Mouse (Mus musculus) heart, embryonic 12.5 days (tissue): ENCODE results near the gene Ttll1. TPM values are rescaled to one million over a fixed set of nuclear protein-coding genes. Genes with fewer than 3 reads are reported as not detected.

Experiments
- ATAC-seq: fragments of 200-750 bp; cut with Nextera tagmentation; 2 replicates; pipeline ENCODE4 v1.8.0; 2017; ENCODE audit warnings: moderate TSS enrichment, moderate library complexity; ENCODE audit not compliant: insufficient number of reproducible peaks, low FRiP score
- H3K27ac ChIP-seq: fragments of 300-500 bp; sonication (generic); 2 replicates; pipeline ENCODE4 v1.5.1; 2016; ENCODE audit warnings: mild to moderate bottlenecking, moderate library complexity; ENCODE audit not compliant: poor library complexity, severe bottlenecking
- H3K27me3 ChIP-seq: fragments of 300-500 bp; sonication (generic); replicated peaks from 2 replicates; pipeline ENCODE4 v1.6.1; 2016; ENCODE audit warnings: mild to moderate bottlenecking, moderate library complexity
- H3K36me3 ChIP-seq: fragments of 300-500 bp; sonication (generic); 2 replicates; pipeline ENCODE4 v1.6.1; 2016; ENCODE audit warnings: mild to moderate bottlenecking, moderate library complexity
- H3K4me1 ChIP-seq: fragments of 300-500 bp; sonication (generic); replicated peaks from 2 replicates; pipeline ENCODE4 v1.6.1; 2016; ENCODE audit warnings: mild to moderate bottlenecking
- H3K4me2 ChIP-seq: fragments of 300-500 bp; sonication (generic); 2 replicates; pipeline ENCODE4 v1.6.1; 2016; ENCODE audit warnings: mild to moderate bottlenecking, moderate library complexity
- H3K4me3 ChIP-seq: fragments of 300-500 bp; sonication (generic); 2 replicates; pipeline ENCODE4 v1.5.1; 2016; ENCODE audit warnings: mild to moderate bottlenecking
- H3K9ac ChIP-seq: fragments of 300-500 bp; sonication (generic); 2 replicates; pipeline ENCODE4 v1.6.1; 2016; ENCODE audit warnings: mild to moderate bottlenecking, moderate library complexity
- H3K9me3 ChIP-seq: fragments of 300-500 bp; sonication (generic); replicated peaks from 2 replicates; pipeline ENCODE4 v1.6.1; 2016; ENCODE audit warnings: mild to moderate bottlenecking, moderate library complexity
- WGBS: fragments of 180-500 bp; shearing (Covaris S2); methylation state at CpG from one replicate; pipeline ENCODE4 v1.1.7; 2016; 5-methylcytosine and 5-hydroxymethylcytosine counted together
- polyA plus RNA-seq: library from polyadenylated mRNA; unstranded; fragments of >200 nt; fragmentation: Nextera tagmentation; extraction: Ambion mirVana; gene quantifications from 2 replicates; pipeline ENCODE4 v1.2.1, GENCODE M21; 2016

Ttll1 gene
- polyA plus RNA-seq, 1 experiment from 2014 or later, result 25.4 TPM

DNA sequence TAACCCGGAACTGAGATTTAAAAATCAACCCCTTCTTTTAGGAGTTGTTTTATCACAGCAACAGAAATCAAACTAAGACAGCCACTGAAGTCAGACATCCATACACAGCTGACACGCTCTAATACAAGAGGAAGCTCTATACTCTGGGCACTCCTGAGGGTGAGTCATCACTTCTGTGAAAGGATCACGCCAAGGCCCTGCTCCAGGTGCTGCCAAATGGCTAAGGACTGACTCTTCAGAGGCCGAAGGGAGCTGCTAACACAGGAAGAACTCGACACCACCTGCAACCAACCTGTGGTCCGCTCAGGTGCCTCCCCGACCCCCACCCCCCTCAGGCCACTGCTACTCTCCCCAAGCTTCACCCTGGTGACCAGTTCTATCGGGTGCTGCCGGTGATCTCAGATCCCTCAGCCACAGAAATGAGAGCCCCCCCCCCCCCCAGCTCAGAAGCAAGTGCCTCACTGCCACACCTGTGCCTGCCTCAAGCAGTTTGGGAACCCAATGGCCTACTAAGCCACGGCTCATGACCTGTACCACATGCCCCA is 11.4 kb downstream of the Ttll1 start:
- WGBS, result 86% methylated on average over 10 of the region's 10 CpGs
- no peak for ATAC-seq
- no peak overlapping the region for H3K27ac ChIP-seq
- H3K4me2 ChIP-seq, result no peak overlapping the region
- H3K9ac ChIP-seq, result no peak overlapping the region
- H3K4me1 ChIP-seq, result no peaks in the 10 kb centered on the region
- no peaks in the 10 kb centered on the region for H3K9me3 ChIP-seq
- peaks cover 79% of the 10 kb centered on the region for H3K36me3 ChIP-seq
- H3K4me3 ChIP-seq, result no peak overlapping the region
- H3K27me3 ChIP-seq, result no peaks in the 10 kb centered on the region

DNA sequence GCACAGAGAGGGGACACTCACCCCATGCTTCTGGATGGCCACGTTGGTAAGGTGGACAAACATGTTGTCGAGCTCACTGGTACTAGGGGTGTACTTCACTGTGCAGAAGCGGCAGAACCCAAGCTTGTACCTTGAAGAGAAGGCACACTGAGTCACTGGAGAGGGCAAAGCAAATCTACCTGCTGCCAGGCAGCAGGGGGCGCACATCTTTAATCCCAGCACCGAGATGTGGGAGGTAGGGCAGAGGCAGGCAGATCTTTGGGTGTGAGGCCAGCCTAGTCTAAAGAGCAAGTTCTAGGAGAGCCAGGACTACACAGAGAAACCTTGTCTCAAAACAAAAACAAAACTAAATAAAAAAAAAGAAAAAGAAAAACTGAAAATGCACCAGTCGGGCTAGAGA is 13.4 kb downstream of the Ttll1 start:
- Histone ChIP-seq H3K4me3 (no peak overlapping the region), H3K9me3 (no peaks in the 10 kb centered on the region), H3K36me3 (peaks cover 81% of the 10 kb centered on the region), H3K9ac (no peak overlapping the region), H3K4me1 (0 out of 2 replicates have a peak, but pooled peaks cover 2% of the 10 kb centered on the region), H3K4me2 (no peak overlapping the region), H3K27me3 (no peaks in the 10 kb centered on the region), H3K27ac (no peak overlapping the region)
- 87% methylated on average over 6 of the region's 6 CpGs for WGBS
- ATAC-seq, result no peak

- Histone ChIP-seq H3K36me3 (peaks cover 80% of the 10 kb centered on the region), H3K27me3 (no peaks in the 10 kb centered on the region), H3K9me3 (no peaks in the 10 kb centered on the region), H3K4me3 (no peak overlapping the region), H3K27ac (no peak overlapping the region), H3K4me1 (0 out of 2 replicates have a peak, but pooled peaks cover 11% of the 10 kb centered on the region), H3K4me2 (peak overlapping the region; percentile 27), H3K9ac (no peak overlapping the region)
- peak; percentile 82 for ATAC-seq
- WGBS, result 44% methylated on average over 22 of the region's 22 CpGs
These were observed 14.8 kb downstream of the Ttll1 start for GRCm38 (mm10) chr15:83495787-83496367.

- H3K27ac ChIP-seq, result no peak overlapping the region
- no peaks in the 10 kb centered on the region for H3K9me3 ChIP-seq
- no peak overlapping the region for H3K4me3 ChIP-seq
- peaks cover 82% of the 10 kb centered on the region for H3K36me3 ChIP-seq
- 0 out of 2 replicates have a peak, but pooled peaks cover 11% of the 10 kb centered on the region for H3K4me1 ChIP-seq
- WGBS, result 86% methylated on average over 3 of the region's 3 CpGs
- no peak overlapping the region for H3K4me2 ChIP-seq
- H3K9ac ChIP-seq, result no peak overlapping the region
- no peaks in the 10 kb centered on the region for H3K27me3 ChIP-seq
- no peak for ATAC-seq
These were observed 15.5 kb downstream of the Ttll1 start for GRCm38 (mm10) chr15:83495195-83495594.

DNA sequence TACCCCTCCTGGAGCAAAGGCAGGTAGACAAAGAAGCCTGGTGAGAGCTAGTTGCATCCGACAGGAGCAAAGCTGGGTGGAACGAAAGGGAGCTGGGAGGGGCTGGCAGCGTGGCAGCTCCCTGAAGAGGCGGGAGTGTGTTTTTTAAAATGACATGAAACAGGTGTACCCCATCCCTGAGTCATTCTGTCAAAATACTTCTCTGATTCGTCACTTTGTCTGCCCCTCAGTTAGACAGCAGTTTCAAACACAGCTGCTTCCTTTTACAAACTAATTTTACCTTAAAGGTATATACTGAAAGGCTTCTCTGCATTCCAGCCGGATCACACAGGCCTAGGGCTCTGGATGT is 16.1 kb downstream of the Ttll1 start:
- Histone ChIP-seq H3K9ac (no peak overlapping the region), H3K36me3 (peaks cover 79% of the 10 kb centered on the region), H3K4me2 (no peak overlapping the region), H3K4me1 (peaks cover 16% of the 10 kb centered on the region), H3K4me3 (no peak overlapping the region), H3K27ac (no peak overlapping the region), H3K27me3 (no peaks in the 10 kb centered on the region), H3K9me3 (no peaks in the 10 kb centered on the region)
- ATAC-seq, result no peak
- WGBS, result 73% methylated on average over 6 of the region's 6 CpGs

DNA sequence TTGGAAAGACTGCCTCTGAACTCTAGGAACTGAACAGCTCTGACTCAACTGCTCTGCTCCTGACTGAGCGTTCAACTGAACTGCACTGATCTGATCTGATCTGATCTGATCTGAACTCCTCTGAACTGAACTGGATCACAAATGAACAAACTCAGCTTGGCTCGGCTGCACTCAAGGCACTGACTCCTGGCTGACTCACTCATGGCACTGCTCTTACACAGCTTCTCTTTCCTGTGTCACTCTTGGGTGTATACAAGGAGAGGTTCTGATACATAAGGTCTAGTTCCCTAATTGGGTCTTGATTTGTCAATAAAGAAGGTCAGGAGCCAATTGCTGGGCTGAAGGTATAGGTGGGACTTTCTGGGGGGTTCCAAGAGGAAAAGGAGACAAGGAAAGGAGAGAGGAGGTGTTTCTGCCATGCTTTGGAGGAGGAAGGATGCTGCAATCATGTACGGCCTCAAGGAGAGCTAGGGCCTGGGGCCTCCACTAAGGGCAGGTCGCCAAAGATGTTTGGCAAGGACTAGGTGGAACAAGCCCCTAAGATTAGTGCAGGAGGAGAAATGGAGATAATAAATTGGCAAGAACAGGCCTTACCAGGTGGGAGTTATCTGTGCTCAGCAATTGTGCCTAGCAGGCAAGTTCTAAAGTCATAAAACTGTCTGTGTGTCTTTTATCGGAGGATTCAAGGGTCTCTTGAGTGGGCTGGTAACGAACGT is 16.7 kb downstream of the Ttll1 start:
- 82% methylated on average over 7 of the region's 7 CpGs for WGBS
- Histone ChIP-seq H3K36me3 (peaks cover 74% of the 10 kb centered on the region), H3K4me1 (peaks cover 21% of the 10 kb centered on the region), H3K9me3 (no peaks in the 10 kb centered on the region), H3K27me3 (no peaks in the 10 kb centered on the region), H3K4me3 (no peak overlapping the region), H3K27ac (no peak overlapping the region), H3K4me2 (no peak overlapping the region), H3K9ac (no peak overlapping the region)
- ATAC-seq, result no peak

- WGBS, result 46% methylated on average over 5 of the region's 5 CpGs
- no peaks in the 10 kb centered on the region for H3K9me3 ChIP-seq
- H3K36me3 ChIP-seq, result peaks cover 53% of the 10 kb centered on the region
- H3K4me1 ChIP-seq, result peaks cover 38% of the 10 kb centered on the region
- H3K27ac ChIP-seq, result no peak overlapping the region
- H3K9ac ChIP-seq, result no peak overlapping the region
- H3K4me3 ChIP-seq, result no peak overlapping the region
- H3K27me3 ChIP-seq, result no peaks in the 10 kb centered on the region
- no peak overlapping the region for H3K4me2 ChIP-seq
- no peak for ATAC-seq
These were observed 18.8 kb downstream of the Ttll1 start for GRCm38 (mm10) chr15:83491891-83492290.

DNA sequence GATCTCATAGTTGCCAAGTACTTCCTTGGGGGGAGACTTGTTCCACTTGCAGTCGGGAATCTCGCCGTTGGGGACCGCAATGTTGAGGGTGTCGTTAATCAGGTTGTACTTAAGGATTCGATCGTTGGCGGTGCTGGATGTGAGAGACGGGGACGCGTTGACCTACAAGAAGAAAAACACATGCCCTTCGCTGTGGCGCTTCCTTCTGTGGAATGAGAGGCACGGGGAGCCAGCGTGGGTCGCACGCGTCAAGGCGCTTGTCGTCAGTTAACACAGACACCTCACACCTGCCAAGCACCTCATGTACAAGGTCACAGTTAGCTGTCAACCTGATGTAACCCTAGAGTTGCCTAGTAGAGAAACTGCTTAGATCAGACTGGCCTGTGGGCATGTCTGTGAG is 21.2 kb downstream of the Ttll1 start:
- Histone ChIP-seq H3K4me2 (no peak overlapping the region), H3K9ac (no peak overlapping the region), H3K27me3 (no peaks in the 10 kb centered on the region), H3K36me3 (peaks cover 42% of the 10 kb centered on the region), H3K4me1 (peaks cover 38% of the 10 kb centered on the region), H3K27ac (no peak overlapping the region), H3K9me3 (no peaks in the 10 kb centered on the region), H3K4me3 (no peak overlapping the region)
- ATAC-seq, result no peak
- 61% methylated on average over 20 of the region's 20 CpGs for WGBS

DNA sequence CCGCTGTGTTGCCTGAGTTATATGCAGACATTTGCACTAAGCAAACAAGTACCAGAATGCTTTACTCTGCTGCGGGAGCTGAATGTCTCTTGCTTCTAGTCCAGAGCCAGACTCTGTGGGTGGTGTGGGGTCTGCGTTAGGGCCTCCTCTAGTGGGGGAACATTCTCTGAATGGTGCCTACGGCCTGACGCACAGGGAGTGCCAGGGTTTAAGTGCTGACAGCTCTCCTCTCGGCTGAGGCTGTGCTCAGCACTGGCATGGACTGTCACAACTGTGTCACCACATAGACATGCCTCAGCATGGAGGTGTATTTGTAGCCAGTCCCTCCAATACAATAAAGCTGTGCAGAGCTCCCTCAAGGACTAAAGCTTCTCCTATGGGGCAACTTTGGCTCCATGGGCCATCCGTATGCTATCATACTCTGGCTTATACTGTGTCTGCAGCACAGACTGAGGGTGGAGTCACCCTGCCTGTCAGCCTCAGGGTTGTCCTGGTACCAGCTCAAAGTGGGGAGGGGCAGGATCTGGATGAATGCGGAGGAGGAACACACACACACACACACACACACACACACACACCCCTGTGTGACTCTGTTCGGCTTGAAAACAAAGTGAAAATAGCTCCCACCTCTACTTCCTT is 23.1 kb downstream of the Ttll1 start:
- 42% methylated on average over 9 of the region's 9 CpGs for WGBS
- H3K27me3 ChIP-seq, result no peaks in the 10 kb centered on the region
- peak overlapping the region; percentile 15; the same call in 1 of the 2 replicates for H3K9ac ChIP-seq
- H3K4me1 ChIP-seq, result peaks cover 38% of the 10 kb centered on the region
- H3K4me3 ChIP-seq, result no peak overlapping the region
- no peak for ATAC-seq
- H3K36me3 ChIP-seq, result peaks cover 37% of the 10 kb centered on the region
- no peaks in the 10 kb centered on the region for H3K9me3 ChIP-seq
- H3K27ac ChIP-seq, result peak overlapping the region; percentile 48; the same call in 1 of the 2 replicates
- H3K4me2 ChIP-seq, result no peak overlapping the region

- Histone ChIP-seq H3K4me3 (no peak overlapping the region), H3K36me3 (peaks cover 16% of the 10 kb centered on the region), H3K27ac (no peak overlapping the region), H3K4me2 (no peak overlapping the region), H3K9me3 (no peaks in the 10 kb centered on the region), H3K27me3 (no peaks in the 10 kb centered on the region), H3K9ac (no peak overlapping the region), H3K4me1 (peaks cover 20% of the 10 kb centered on the region)
- no peak for ATAC-seq
- 88% methylated on average over 10 of the region's 10 CpGs for WGBS
These were observed 26.4 kb downstream of the Ttll1 start for GRCm38 (mm10) chr15:83484311-83484710.

DNA sequence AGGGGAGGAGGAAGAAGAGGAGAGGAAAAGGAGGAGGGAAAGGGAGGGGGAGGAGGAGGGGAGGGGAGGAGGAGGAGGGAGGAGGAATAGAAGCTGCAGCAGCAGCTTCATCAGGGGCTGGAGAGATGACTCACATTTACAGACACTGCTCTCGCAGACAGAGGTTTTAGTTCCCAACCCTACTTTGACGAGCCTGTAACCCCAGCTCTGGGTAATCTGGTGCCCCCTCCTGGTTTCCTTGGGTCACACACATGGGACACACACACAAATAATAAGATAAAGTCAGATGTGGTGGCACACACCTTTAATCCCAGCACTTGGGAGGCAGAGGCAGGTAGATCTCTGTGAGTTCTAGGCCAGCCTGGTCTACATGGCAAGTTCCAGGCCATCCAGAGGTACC is 27.2 kb downstream of the Ttll1 start:
- WGBS, result 34% methylated on average over 2 of the region's 2 CpGs
- H3K9ac ChIP-seq, result no peak overlapping the region
- ATAC-seq, result no peak
- H3K36me3 ChIP-seq, result peaks cover 16% of the 10 kb centered on the region
- no peak overlapping the region for H3K4me3 ChIP-seq
- no peaks in the 10 kb centered on the region for H3K9me3 ChIP-seq
- H3K4me2 ChIP-seq, result no peak overlapping the region
- no peaks in the 10 kb centered on the region for H3K27me3 ChIP-seq
- H3K4me1 ChIP-seq, result peaks cover 14% of the 10 kb centered on the region
- H3K27ac ChIP-seq, result no peak overlapping the region
